In the genomic region with DNA sequence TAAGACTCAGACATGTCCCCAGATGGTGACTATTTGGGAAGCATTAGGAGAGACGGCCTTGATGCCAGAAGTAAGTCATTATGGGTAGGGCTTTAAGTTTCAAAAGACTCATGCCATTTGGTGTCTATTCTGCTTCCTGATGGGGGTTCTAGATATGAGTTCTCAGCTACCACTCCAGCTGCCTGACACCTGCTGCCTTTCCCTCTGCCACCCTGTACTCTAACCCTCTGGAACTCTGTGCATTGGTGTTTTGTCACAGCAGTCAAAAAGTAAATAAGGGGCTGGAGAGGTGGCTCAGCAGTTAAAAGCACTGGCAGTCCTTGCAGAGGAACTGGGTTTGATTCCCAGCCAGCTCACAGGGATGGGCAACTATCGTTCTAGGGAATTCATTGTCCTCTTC, we compare ENCODE assay signal across 18 mouse cellular contexts.
"Had no signal": no experiment of that assay in that cellular context is flagged by ENCODE, and none has a peak within 500 bp of the region (broad histone marks: within the 10 kb centered on the region; RNA-seq: fewer than 3 reads in every experiment).

No protein-coding gene starts in this region.

- H3K36me3 ChIP-seq: limb, embryonic 12.5 days; limb, embryonic 15.5 days; midbrain, embryonic 10.5 days; midbrain, embryonic 13.5 days had no signal

- H3K4me1 ChIP-seq: limb, embryonic 12.5 days; limb, embryonic 15.5 days; midbrain, embryonic 10.5 days; midbrain, embryonic 13.5 days had no signal

- H3K4me3 ChIP-seq: layer of hippocampus, adult 2 months; left cerebral cortex, adult 2 months; limb, embryonic 12.5 days; limb, embryonic 15.5 days; megakaryocyte, embryonic 14.5 days; midbrain, embryonic 10.5 days; midbrain, embryonic 13.5 days had no signal

- H3K4me2 ChIP-seq: limb, embryonic 12.5 days; limb, embryonic 15.5 days; liver, embryonic 11.5 days; lung, embryonic 14.5 days; midbrain, embryonic 13.5 days had no signal

- H3K9ac ChIP-seq: limb, embryonic 12.5 days; limb, embryonic 15.5 days; liver, embryonic 14.5 days; liver, postnatal 0 days; lung, embryonic 14.5 days; midbrain, embryonic 13.5 days had no signal

- DNase-seq: kidney, adult 9 months; kidney, postnatal 10 days; layer of hippocampus, adult 9-11 months; layer of hippocampus, postnatal 36 days; liver, postnatal 0 days; lung, embryonic 14.5 days; thymus, postnatal 25 days had no signal

- H3K27ac ChIP-seq: layer of hippocampus, adult 2 months; left cerebral cortex, adult 2 months; limb, embryonic 12.5 days; limb, embryonic 15.5 days; liver, embryonic 14.5 days; midbrain, embryonic 10.5 days; midbrain, embryonic 13.5 days had no signal

- ATAC-seq: intestine, postnatal 0 days; liver, postnatal 0 days; midbrain, embryonic 13.5 days; midbrain, embryonic 16.5 days had no signal

- H3K9me3 ChIP-seq: limb, embryonic 12.5 days; limb, embryonic 15.5 days; megakaryocyte, embryonic 14.5 days; midbrain, embryonic 10.5 days; midbrain, embryonic 13.5 days had no signal
